Mouse (Mus musculus) heart, postnatal 0 days (tissue): ENCODE measurements around the gene Tuba3a.

Experiments
- CTCF ChIP-seq: IDR thresholded peaks from 2 replicates; pipeline ENCODE4 v1.5.1; 2016; ENCODE audit warnings: antibody characterized with exemption, control low read depth, low read depth
- EP300 ChIP-seq: IDR thresholded peaks from 2 replicates; pipeline ENCODE4 v1.6.1; 2016; ENCODE audit warnings: antibody characterized with exemption, low read depth

GRCm38 (mm10) chr6:125244551-125244950 lies 41.3 kb downstream of the Tuba3a start:
- no peak for TF ChIP-seq EP300
- TF ChIP-seq CTCF = no peak
